Mouse (Mus musculus) heart, postnatal 0 days (tissue): Measurements from ENCODE around the gene Gm42957.

ENCODE experiments used
- CTCF ChIP-seq: IDR thresholded peaks from 2 replicates; pipeline ENCODE4 v1.5.1; 2016; ENCODE audit warnings: antibody characterized with exemption, control low read depth, low read depth
- EP300 ChIP-seq: IDR thresholded peaks from 2 replicates; pipeline ENCODE4 v1.6.1; 2016; ENCODE audit warnings: antibody characterized with exemption, low read depth

DNA sequence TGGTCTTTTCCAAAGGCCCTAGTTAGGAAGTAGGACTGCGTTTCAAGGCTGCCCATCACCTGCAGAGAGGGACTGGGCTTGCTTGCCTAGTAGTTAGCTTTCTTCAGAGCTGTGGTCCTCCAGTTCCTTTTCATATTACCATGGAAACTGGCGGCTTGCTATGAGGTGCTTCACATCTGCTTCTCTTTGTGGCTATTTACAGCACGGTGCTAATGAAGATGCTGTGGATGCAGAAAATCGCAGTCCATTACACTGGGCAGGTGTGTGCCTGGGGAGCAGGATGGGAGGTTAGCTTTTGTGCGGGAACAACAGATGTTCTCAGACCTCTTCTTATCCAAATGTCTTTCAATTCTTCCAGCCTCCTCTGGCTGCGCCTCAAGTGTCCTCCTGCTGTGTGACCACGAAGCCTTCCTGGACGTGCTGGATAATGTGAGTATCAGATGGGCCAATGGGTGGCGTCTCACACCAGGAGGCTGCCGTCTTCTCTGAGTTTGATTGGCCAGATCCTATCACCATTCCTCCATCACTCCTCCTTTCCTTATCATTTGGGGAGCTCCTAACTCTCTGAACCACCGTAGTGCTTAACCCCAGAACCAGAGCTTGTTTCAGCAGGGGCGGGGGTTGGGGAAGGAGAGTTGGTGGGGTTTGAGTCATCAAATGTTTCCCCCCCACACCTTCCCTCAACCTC lies 45.1 kb downstream of the Gm42957 start:
- TF ChIP-seq CTCF (no peak), EP300 (no peak)
